Mouse (Mus musculus) lung, adult 10 weeks (tissue): Measurements from ENCODE around the gene Cep250. TPM values are rescaled to one million over a fixed set of nuclear protein-coding genes. Genes with fewer than 3 reads are reported as not detected.

ENCODE experiments used
- polyA plus RNA-seq: library from polyadenylated mRNA; stranded (reverse); fragments of 350-450 nt; fragmentation: Illumina TruSeq; extraction: RNeasy Lipid Tissue Mini Kit (QIAGEN cat#74804); gene quantifications from one replicate; pipeline ENCODE4 v1.2.3, GENCODE M21; 2014; ENCODE audit warnings: low read depth, low replicate concordance; ENCODE audit not compliant: insufficient read depth

Gene Cep250
- 3.5 TPM for polyA plus RNA-seq

DNA sequence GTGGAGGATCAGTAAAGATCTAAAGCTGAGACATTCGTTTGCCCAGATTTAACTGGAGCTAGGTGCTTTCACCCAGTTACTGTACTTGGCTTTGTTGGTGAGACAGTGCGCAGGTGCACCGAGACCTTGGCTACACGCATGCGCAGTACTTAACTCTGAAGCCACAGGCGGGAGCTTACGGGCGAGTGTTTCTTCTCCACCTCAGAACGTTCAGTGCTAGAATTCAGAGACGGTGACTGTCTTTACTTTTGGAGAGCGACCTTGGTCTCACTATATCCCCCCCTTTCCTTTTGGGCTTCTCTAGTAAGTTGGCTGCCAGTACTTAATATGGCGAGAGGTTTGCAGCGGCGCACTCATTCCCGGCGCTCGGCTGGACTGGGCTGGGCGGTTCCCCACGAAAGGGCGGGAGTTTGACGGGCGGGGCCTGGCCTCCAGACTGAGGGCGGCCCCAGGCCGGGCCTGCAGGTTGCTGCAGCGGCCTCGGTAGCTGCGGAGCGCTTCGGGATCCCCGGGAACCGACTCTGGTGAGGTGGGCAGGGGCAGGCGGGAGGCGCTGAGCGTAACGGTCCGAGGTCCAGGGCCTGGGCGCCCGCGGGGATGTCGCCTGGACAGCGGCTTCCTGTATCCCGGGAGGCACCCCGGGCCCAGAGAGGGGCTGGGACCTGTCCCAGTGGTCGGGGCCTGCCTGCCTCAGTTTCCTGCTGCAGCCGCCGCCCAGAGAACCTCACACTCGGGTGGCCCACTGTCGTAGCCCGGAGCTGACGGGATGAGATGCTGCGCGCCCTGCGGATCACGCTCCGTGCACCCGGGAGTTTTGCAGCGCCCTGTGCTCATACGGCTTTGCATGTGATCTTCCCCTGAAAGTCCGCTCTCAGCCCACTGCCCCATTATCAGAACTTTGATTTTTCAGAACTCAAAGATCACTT is at the start of gene Cep250:
Gene Cep250, plus strand, starts transcription at position 325 of the 926 bp plus-strand sequence.

GRCm38 (mm10) chr2:155929531-155930442 is 26.5 kb upstream of the Cep250 start, which contains the start of gene Uqcc1:
Gene Uqcc1 (minus strand): TSS chr2:155930310.

DNA sequence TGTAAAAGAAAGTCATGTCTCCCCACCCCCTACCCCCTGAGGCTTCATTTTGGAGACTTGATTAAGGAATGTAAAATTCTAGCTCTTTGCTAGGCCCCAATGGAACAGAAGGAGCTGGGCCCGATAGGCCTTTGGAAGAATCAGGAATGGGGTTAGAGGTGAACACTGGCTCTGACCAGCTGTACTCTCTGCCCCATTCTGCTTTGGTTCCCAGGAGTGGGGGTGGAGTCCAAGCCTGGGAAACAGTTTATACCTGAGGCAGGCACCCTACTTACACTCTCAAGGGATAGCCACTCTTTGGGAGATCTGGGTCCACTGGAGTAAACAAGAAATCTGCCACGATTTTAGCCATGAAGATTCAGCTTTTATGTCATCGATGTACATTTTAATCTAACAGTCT is 15.6 kb upstream of the Cep250 start, which contains the start of gene Gm15557:
Gene Gm15557, plus strand, starts transcription at position 48 of the 400 bp plus-strand sequence.

GRCm38 (mm10) chr2:155945124-155945523 is 11.1 kb upstream of the Cep250 start, which contains the start of gene Gdf5:
Gene Gdf5 (minus strand): TSS chr2:155945367.

GRCm38 (mm10) chr2:156007888-156008532 is 51.8 kb downstream of the Cep250 start, which contains the start of the genes 6430550D23Rik and Ergic3:
Gene 6430550D23Rik (minus strand): TSS chr2:156007977.
Gene Ergic3 (plus strand): TSS chr2:156008045.

Other genes starting within 250 kb of the Cep250 start
- gene Edem2, start 227.0 kb upstream of the Cep250 start, polyA plus RNA-seq: 29.9 TPM
- not detected for gene Gm17581, start 220.6 kb upstream of the Cep250 start, polyA plus RNA-seq
- 3.2 TPM for gene Procr, start 205.3 kb upstream of the Cep250 start, polyA plus RNA-seq
- gene Mmp24, start 181.1 kb upstream of the Cep250 start, polyA plus RNA-seq: not detected
- gene BC029722, start 137.0 kb upstream of the Cep250 start, polyA plus RNA-seq: 44.7 TPM
- 71.3 TPM for gene Eif6, start 129.5 kb upstream of the Cep250 start, polyA plus RNA-seq
- not detected for gene Fam83c, start 121.6 kb upstream of the Cep250 start, polyA plus RNA-seq
- 30.8 TPM for gene Uqcc1, start 26.1 kb upstream of the Cep250 start, polyA plus RNA-seq
- not detected for gene Gm15557, start 15.7 kb upstream of the Cep250 start, polyA plus RNA-seq
- 0.35 TPM for gene Gdf5, start 11.1 kb upstream of the Cep250 start, polyA plus RNA-seq
- 0.84 TPM for gene 6430550D23Rik, start 51.5 kb downstream of the Cep250 start, polyA plus RNA-seq
- 130 TPM for gene Ergic3, start 51.6 kb downstream of the Cep250 start, polyA plus RNA-seq
- gene Fer1l4, start 96.5 kb downstream of the Cep250 start, polyA plus RNA-seq: 0.27 TPM
- gene Spag4, start 108.7 kb downstream of the Cep250 start, polyA plus RNA-seq: 0.41 TPM
- gene Cpne1, start 155.5 kb downstream of the Cep250 start, polyA plus RNA-seq: 17.9 TPM
- 5.4 TPM for gene Rbm12, start 155.5 kb downstream of the Cep250 start, polyA plus RNA-seq
- 1.5 TPM for gene Gm28036, start 170.6 kb downstream of the Cep250 start, polyA plus RNA-seq
- 210 TPM for gene Romo1, start 187.6 kb downstream of the Cep250 start, polyA plus RNA-seq
- 21.1 TPM for gene Nfs1, start 187.7 kb downstream of the Cep250 start, polyA plus RNA-seq
- gene Rbm39, start 223.8 kb downstream of the Cep250 start, polyA plus RNA-seq: 128 TPM
- gene Phf20, start 240.0 kb downstream of the Cep250 start, polyA plus RNA-seq: 6.3 TPM